Mouse (Mus musculus) lung, adult 2 months (tissue): Measurements from ENCODE around the gene Tmem126a. TPM values are rescaled to one million over a fixed set of nuclear protein-coding genes. Genes with fewer than 3 reads are reported as not detected.

Source experiments
- DNase-seq: peaks from one replicate; pipeline ENCODE4 v3.0.0; 2022
- H3K4me1 ChIP-seq: fragments of 200-500 bp; 2 replicates; pipeline ENCODE4 v1.6.1; 2011; ENCODE audit warnings: low read length; ENCODE audit not compliant: control insufficient read depth, insufficient read depth
- H3K4me3 ChIP-seq: fragments of 200-500 bp; replicated peaks from 2 replicates; pipeline ENCODE3; 2011; ENCODE audit warnings: low read depth, mild to moderate bottlenecking, control low read depth, low read length; ENCODE audit errors: extremely low read depth
- CTCF ChIP-seq: fragments of 200-500 bp; IDR thresholded peaks from 2 replicates; pipeline ENCODE4 v1.5.1; 2011; ENCODE audit warnings: mild to moderate bottlenecking, low read length, control low read depth; ENCODE audit not compliant: insufficient read depth
- POLR2A ChIP-seq: fragments of 200-500 bp; IDR thresholded peaks from 2 replicates; pipeline ENCODE4 v1.6.1; 2011; ENCODE audit warnings: low read depth, mild to moderate bottlenecking, control low read depth, low read length, borderline replicate concordance; ENCODE audit errors: extremely low read depth
- WGBS: fragments of 180-500 bp; shearing (Covaris S2); methylation state at CpG from one replicate; pipeline ENCODE4 v1.1.7; 2018; 5-methylcytosine and 5-hydroxymethylcytosine counted together
- polyA plus RNA-seq: library from polyadenylated mRNA; depleted of rRNA; stranded (reverse); fragments of >200 nt; gene quantifications from 2 replicates; pipeline ENCODE4 v1.2.3, GENCODE M21; 2012; rRNA removed

Gene Tmem126a
- polyA plus RNA-seq, 1 experiment: 13.8 TPM

GRCm38 (mm10) chr7:90409934-90410333, 47.1 kb downstream of the Tmem126a start:
- TF ChIP-seq POLR2A: no peak
- peak; percentile 50 for TF ChIP-seq CTCF
- WGBS: 30% methylated on average over 3 of the region's 3 CpGs
- H3K4me1 ChIP-seq: no peaks in the 10 kb centered on the region
- no peak overlapping the region for H3K4me3 ChIP-seq
- peak; percentile 49 for DNase-seq

Other genes with a start within 250 kb of the Tmem126a start
- gene Ccdc83, start 191.5 kb downstream of the Tmem126a start, polyA plus RNA-seq: 0.13 TPM in 1 of 2 replicates, not detected in the other
- 7.6 and 14.0 TPM in 2 replicates for gene Sytl2, start 155.0 kb downstream of the Tmem126a start, polyA plus RNA-seq
- gene Ccdc89, start 30.7 kb downstream of the Tmem126a start, polyA plus RNA-seq: 0.18 and 0.25 TPM in 2 replicates
- 41.3 and 57.3 TPM in 2 replicates for gene Crebzf, start 14.5 kb downstream of the Tmem126a start, polyA plus RNA-seq
- 5.2 and 6.1 TPM in 2 replicates for gene Tmem126b, start 18.8 kb upstream of the Tmem126a start, polyA plus RNA-seq
- 0.14 and 1.3 TPM in 2 replicates for gene Dlg2, start 19.4 kb upstream of the Tmem126a start, polyA plus RNA-seq